Mouse (Mus musculus) liver, adult 2 months (tissue): Measurements from ENCODE around the gene Sgpp1. TPM values are rescaled to one million over a fixed set of nuclear protein-coding genes. Genes with fewer than 3 reads are reported as not detected.
A peak's percentile ranks its signal among the peaks of the same experiment; 100 is the strongest.

Source experiments
- DNase-seq: peaks from one replicate; pipeline ENCODE4 v3.0.0-alpha.2; 2011; ENCODE audit warnings: low read depth, low spot score; ENCODE audit errors: extremely low read depth
- H3K27ac ChIP-seq: fragments of 200-500 bp; replicated peaks from 2 replicates; pipeline ENCODE4 v1.5.1; 2012; ENCODE audit warnings: low read depth, mild to moderate bottlenecking, control low read depth, inconsistent platforms, low read length; ENCODE audit not compliant: insufficient read depth
- H3K27me3 ChIP-seq: fragments of 200-500 bp; 2 replicates; pipeline ENCODE4 v1.6.1; 2012; ENCODE audit warnings: mild to moderate bottlenecking, moderate library complexity, low read length, inconsistent platforms; ENCODE audit not compliant: control insufficient read depth, insufficient read depth
- H3K36me3 ChIP-seq: fragments of 200-500 bp; 2 replicates; pipeline ENCODE4 v1.6.1; 2012; ENCODE audit warnings: low read length, inconsistent platforms; ENCODE audit not compliant: control insufficient read depth, insufficient read depth
- H3K4me1 ChIP-seq: fragments of 200-500 bp; 2 replicates; pipeline ENCODE4 v1.6.1; 2011; ENCODE audit warnings: low read length; ENCODE audit not compliant: control insufficient read depth, insufficient read depth
- H3K4me3 ChIP-seq: fragments of 200-500 bp; 2 replicates; pipeline ENCODE4 v1.5.1; 2011; ENCODE audit warnings: low read depth, mild to moderate bottlenecking, control low read depth, low read length, moderate library complexity; ENCODE audit not compliant: insufficient read depth
- H3K79me2 ChIP-seq: fragments of 200-500 bp; 2 replicates; pipeline ENCODE4 v1.6.1; 2012; ENCODE audit warnings: inconsistent platforms, mild to moderate bottlenecking, low read length, moderate library complexity; ENCODE audit not compliant: control insufficient read depth, insufficient read depth
- H3K9ac ChIP-seq: fragments of 200-500 bp; 2 replicates; pipeline ENCODE4 v1.6.1; 2012; ENCODE audit warnings: low read depth, mild to moderate bottlenecking, control low read depth, inconsistent platforms, low read length
- CTCF ChIP-seq: fragments of 200-500 bp; IDR thresholded peaks from 2 replicates; pipeline ENCODE4 v1.5.1; 2011; ENCODE audit warnings: low read depth, low read length, control low read depth
- POLR2A ChIP-seq: fragments of 200-500 bp; IDR thresholded peaks from 2 replicates; pipeline ENCODE4 v1.6.1; 2011; ENCODE audit warnings: low read length, control low read depth; ENCODE audit not compliant: insufficient read depth; ENCODE audit errors: extremely low read depth
- WGBS: fragments of 180-500 bp; shearing (Covaris S2); methylation state at CpG from one replicate; pipeline ENCODE4 v1.1.7; 2018; 5-methylcytosine and 5-hydroxymethylcytosine counted together
- polyA plus RNA-seq: library from polyadenylated mRNA; depleted of rRNA; stranded (reverse); fragments of >200 nt; gene quantifications from 2 replicates; pipeline ENCODE4 v1.2.3, GENCODE M21; 2012
- total RNA-seq: library from RNA; depleted of rRNA; stranded (reverse); fragments of >200 nt; gene quantifications from 2 replicates; pipeline ENCODE4 v1.2.3, GENCODE M21; 2014

The Sgpp1 gene
- total and polyA plus RNA-seq, 2 experiments: 36.1 to 42.8 TPM

DNA sequence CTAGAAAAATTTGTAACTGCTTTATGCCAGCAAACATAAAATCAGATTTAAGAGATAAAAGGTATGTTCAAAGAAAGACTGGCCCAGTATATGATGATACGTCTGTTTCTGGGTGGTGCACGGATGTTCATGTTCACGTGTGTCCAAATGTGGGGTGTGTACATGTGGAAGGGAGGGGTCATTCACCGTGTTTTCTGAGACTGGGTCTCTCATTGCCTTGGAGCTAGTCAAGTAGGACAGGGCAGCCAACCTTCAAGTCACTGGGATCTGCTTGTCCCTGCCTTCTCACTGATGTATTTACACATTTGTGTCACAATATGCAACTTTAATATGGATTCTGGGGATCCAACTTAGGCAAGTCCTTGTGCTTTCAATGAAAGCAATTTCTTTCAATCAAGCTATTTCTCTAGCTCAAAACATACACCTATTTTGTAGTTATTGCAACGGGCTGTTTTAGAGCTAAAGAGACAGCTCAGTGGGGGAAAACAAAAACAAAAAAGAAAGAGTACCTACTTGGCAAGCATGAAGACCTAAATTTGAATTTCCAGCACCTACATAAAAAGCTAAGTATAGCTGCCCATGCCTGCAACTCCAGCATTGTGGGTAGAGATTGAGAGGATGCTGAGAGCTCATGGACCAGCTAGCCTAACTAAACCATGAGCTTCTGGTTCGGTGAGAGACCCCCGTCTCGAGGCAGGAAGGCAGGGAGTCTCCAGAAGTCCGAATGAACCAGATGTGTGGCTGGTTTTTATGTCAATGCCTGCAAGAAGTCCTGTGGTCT lies 24.7 kb downstream of the Sgpp1 start:
- no peaks in the 10 kb centered on the region for H3K27me3 ChIP-seq
- no peak for DNase-seq
- no peak overlapping the region for H3K9ac ChIP-seq
- peaks cover 3% of the 10 kb centered on the region; the same call in 1 of the 2 replicates for H3K36me3 ChIP-seq
- H3K79me2 ChIP-seq: no peaks in the 10 kb centered on the region
- no peak overlapping the region for H3K4me3 ChIP-seq
- TF ChIP-seq CTCF (no peak), POLR2A (no peak)
- peaks cover 4% of the 10 kb centered on the region for H3K4me1 ChIP-seq
- H3K27ac ChIP-seq: no peak overlapping the region
- WGBS: 96% methylated on average over 9 of the region's 9 CpGs

DNA sequence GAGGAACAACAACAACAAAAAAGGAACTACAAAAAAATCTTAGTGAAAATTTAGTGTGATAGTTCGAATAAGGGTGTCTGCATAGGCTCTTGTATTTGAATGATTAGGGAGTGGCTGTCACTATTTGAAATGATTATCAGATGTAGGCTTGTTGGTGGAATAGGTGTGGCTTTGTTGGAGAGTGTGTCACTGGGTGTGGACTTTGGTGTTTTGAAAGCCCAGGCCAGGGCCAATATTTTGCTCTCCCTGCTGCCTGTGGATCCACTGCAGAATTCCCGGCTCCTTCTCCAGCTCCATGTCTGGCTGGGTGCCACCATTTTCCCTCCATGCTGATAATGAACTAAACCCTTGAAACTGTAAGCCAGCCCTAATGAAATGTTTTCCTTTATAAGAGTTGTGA lies 26.0 kb downstream of the Sgpp1 start:
- Histone ChIP-seq H3K27me3 (no peaks in the 10 kb centered on the region), H3K9ac (no peak overlapping the region), H3K4me1 (peaks cover 4% of the 10 kb centered on the region), H3K27ac (no peak overlapping the region), H3K79me2 (no peaks in the 10 kb centered on the region), H3K36me3 (no peaks in the 10 kb centered on the region), H3K4me3 (no peak overlapping the region)
- TF ChIP-seq CTCF (no peak), POLR2A (no peak)
- DNase-seq: peak; percentile 80
- WGBS: 38% methylated on average over 2 of the region's 2 CpGs

- Histone ChIP-seq H3K4me1 (peaks cover 4% of the 10 kb centered on the region), H3K9ac (no peak overlapping the region), H3K27ac (peak overlapping the region; percentile 19), H3K27me3 (no peaks in the 10 kb centered on the region), H3K36me3 (no peaks in the 10 kb centered on the region), H3K4me3 (no peak overlapping the region), H3K79me2 (no peaks in the 10 kb centered on the region)
- DNase-seq: peak; percentile 97
- WGBS: 29% methylated on average over 7 of the region's 7 CpGs
- no peak for TF ChIP-seq POLR2A
- TF ChIP-seq CTCF: no peak
These were observed 28.9 kb downstream of the Sgpp1 start for GRCm38 (mm10) chr12:75706670-75707069.

DNA sequence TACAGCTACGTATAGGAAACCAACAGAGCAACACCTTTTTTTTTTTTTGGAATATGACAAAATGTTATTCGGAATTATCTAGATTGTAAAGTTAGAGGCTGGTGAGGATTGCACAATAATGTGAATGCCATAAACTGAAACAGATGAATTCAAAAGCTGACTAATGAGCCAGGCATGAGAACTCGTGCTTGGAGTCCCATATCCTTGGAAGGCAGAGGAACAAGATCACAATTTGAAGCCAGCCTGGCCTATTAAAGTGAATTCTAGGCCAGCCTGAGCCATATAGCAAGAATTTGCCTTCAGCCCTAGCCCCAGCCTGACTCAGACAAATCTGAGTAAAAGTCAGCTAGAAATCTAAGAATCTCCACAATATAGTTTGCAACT lies 32.8 kb downstream of the Sgpp1 start:
- TF ChIP-seq POLR2A (no peak), CTCF (no peak)
- Histone ChIP-seq H3K27me3 (no peaks in the 10 kb centered on the region), H3K27ac (no peak overlapping the region)

GRCm38 (mm10) chr12:75702084-75702738 lies 33.3 kb downstream of the Sgpp1 start:
- H3K36me3 ChIP-seq: no peaks in the 10 kb centered on the region
- peaks cover 4% of the 10 kb centered on the region for H3K4me1 ChIP-seq
- H3K79me2 ChIP-seq: no peaks in the 10 kb centered on the region
- DNase-seq: no peak
- H3K27me3 ChIP-seq: no peaks in the 10 kb centered on the region
- no peak overlapping the region for H3K4me3 ChIP-seq
- H3K27ac ChIP-seq: no peak overlapping the region
- no peak overlapping the region for H3K9ac ChIP-seq
- TF ChIP-seq POLR2A (no peak), CTCF (no peak)
- 84% methylated on average over 14 of the region's 14 CpGs for WGBS

More for the DNA sequence above, 32.8 kb downstream of the Sgpp1 start:
- no peak overlapping the region for H3K9ac ChIP-seq
- no peaks in the 10 kb centered on the region for H3K36me3 ChIP-seq
- no peak for DNase-seq
- H3K79me2 ChIP-seq: no peaks in the 10 kb centered on the region
- 79% methylated on average over 3 of the region's 3 CpGs for WGBS
- H3K4me1 ChIP-seq: peaks cover 4% of the 10 kb centered on the region
- no peak overlapping the region for H3K4me3 ChIP-seq
